Mouse (Mus musculus): ENCODE results near the gene Mogs. TPM values are rescaled to one million over a fixed set of nuclear protein-coding genes. Genes with fewer than 3 reads are reported as not detected.

The Mogs gene
- polyA plus RNA-seq, 1 experiment from 2014 or later = 56.3 TPM

DNA sequence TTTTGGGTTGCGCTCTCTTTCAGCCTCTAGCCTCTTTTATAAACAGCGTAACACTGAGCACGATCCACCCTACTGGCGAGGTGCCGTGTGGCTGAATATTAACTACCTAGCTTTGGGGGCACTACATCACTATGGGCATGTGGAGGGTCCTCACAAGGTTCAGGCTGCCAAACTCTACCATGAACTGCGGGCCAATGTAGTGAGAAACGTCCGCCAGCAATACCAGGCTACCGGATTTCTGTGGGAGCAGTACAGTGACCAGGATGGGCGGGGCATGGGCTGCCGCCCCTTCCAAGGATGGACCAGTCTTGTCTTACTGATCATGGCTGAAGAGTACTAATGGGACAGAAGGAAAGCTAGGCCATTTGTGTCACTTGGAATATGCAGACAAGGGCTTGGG lies 3.1 kb downstream of the Mogs start:
- H3K9ac ChIP-seq = no peak overlapping the region
- 80% methylated on average over 11 of the region's 11 CpGs for WGBS
- peaks cover 22% of the 10 kb centered on the region for H3K36me3 ChIP-seq
- no peaks in the 10 kb centered on the region for H3K9me3 ChIP-seq
- no peak overlapping the region for H3K4me3 ChIP-seq (replicated peaks)
- no peak for ATAC-seq
- no peaks in the 10 kb centered on the region for H3K27me3 ChIP-seq (replicated peaks)
- no peak overlapping the region for H3K4me2 ChIP-seq (replicated peaks)
- no peak overlapping the region for H3K27ac ChIP-seq
- peaks cover 48% of the 10 kb centered on the region for H3K4me1 ChIP-seq (replicated peaks)

GRCm38 (mm10) chr6:83118825-83119733 lies 3.8 kb downstream of the Mogs start:
- H3K27ac ChIP-seq = no peak overlapping the region
- no peak for ATAC-seq
- no peaks in the 10 kb centered on the region for H3K27me3 ChIP-seq (replicated peaks)
- H3K36me3 ChIP-seq = peaks cover 22% of the 10 kb centered on the region
- no peak overlapping the region for H3K4me3 ChIP-seq (replicated peaks)
- peak overlapping the region; percentile 5; the same call in 1 of the 2 replicates for H3K9ac ChIP-seq
- peaks cover 48% of the 10 kb centered on the region for H3K4me1 ChIP-seq (replicated peaks)
- H3K9me3 ChIP-seq = no peaks in the 10 kb centered on the region
- H3K4me2 ChIP-seq (replicated peaks) = peak overlapping the region; percentile 98; the same call in 1 of the 2 replicates
- WGBS = 80% methylated on average over 14 of the region's 14 CpGs

- Histone ChIP-seq H3K9ac (0 out of 2 replicates have a peak overlapping the region, but pooled peaks have one; percentile 5), H3K4me3 (replicated peaks) (no peak overlapping the region), H3K4me1 (replicated peaks) (peaks cover 54% of the 10 kb centered on the region), H3K4me2 (replicated peaks) (peak overlapping the region; percentile 98), H3K9me3 (no peaks in the 10 kb centered on the region), H3K27ac (0 out of 2 replicates have a peak overlapping the region, but pooled peaks have one; percentile 95), H3K36me3 (peaks cover 22% of the 10 kb centered on the region), H3K27me3 (replicated peaks) (no peaks in the 10 kb centered on the region)
- WGBS = 81% methylated on average over 7 of the region's 7 CpGs
- ATAC-seq = no peak
These were observed 4.4 kb downstream of the Mogs start for GRCm38 (mm10) chr6:83119734-83120051.

- peaks cover 51% of the 10 kb centered on the region for H3K4me1 ChIP-seq (replicated peaks)
- under 1% methylated on average over 38 of the region's 38 CpGs for WGBS
- no peaks in the 10 kb centered on the region for H3K9me3 ChIP-seq
These were observed 5.9 kb downstream of the Mogs start, which contains the start of gene Wbp1 for GRCm38 (mm10) chr6:83120930-83121862. Wbp1 (minus strand) TSS chr6:83121559.

GRCm38 (mm10) chr6:83121863-83122710 lies 6.8 kb downstream of the Mogs start:
- peak; percentile 53 for ATAC-seq
- H3K9ac ChIP-seq = peak overlapping the region; percentile 91
- peak overlapping the region; percentile 65 for H3K4me3 ChIP-seq (replicated peaks)
- peaks cover 19% of the 10 kb centered on the region for H3K36me3 ChIP-seq
- peak overlapping the region; percentile 98 for H3K4me2 ChIP-seq (replicated peaks)
- H3K4me1 ChIP-seq (replicated peaks) = peaks cover 42% of the 10 kb centered on the region
- WGBS = under 1% methylated on average over 52 of the region's 52 CpGs
- H3K27me3 ChIP-seq (replicated peaks) = no peaks in the 10 kb centered on the region
- no peaks in the 10 kb centered on the region for H3K9me3 ChIP-seq
- H3K27ac ChIP-seq = peak overlapping the region; percentile 97

More at GRCm38 (mm10) chr6:83120930-83121862, 5.9 kb downstream of the Mogs start, which contains the start of gene Wbp1:
- peak within 1 kb of the TSS; percentile 98 for H3K4me2 ChIP-seq (replicated peaks)
- ATAC-seq = peak; percentile 94
- H3K9ac ChIP-seq = peak within 1 kb of the TSS; percentile 91
- H3K36me3 ChIP-seq = peaks cover 22% of the 10 kb centered on the region
- peak within 1 kb of the TSS; percentile 65 for H3K4me3 ChIP-seq (replicated peaks)
- H3K27ac ChIP-seq = peak within 1 kb of the TSS; percentile 97
- no peaks in the 10 kb centered on the region for H3K27me3 ChIP-seq (replicated peaks)

GRCm38 (mm10) chr6:83122961-83123360 lies 7.7 kb downstream of the Mogs start:
- peaks cover 40% of the 10 kb centered on the region for H3K4me1 ChIP-seq (replicated peaks)
- WGBS = 87% methylated on average over 5 of the region's 5 CpGs
- H3K9me3 ChIP-seq = no peaks in the 10 kb centered on the region
- peaks cover 13% of the 10 kb centered on the region for H3K36me3 ChIP-seq
- peak overlapping the region; percentile 98 for H3K4me2 ChIP-seq (replicated peaks)
- no peak overlapping the region for H3K9ac ChIP-seq
- no peaks in the 10 kb centered on the region for H3K27me3 ChIP-seq (replicated peaks)
- no peak for ATAC-seq
- no peak overlapping the region for H3K27ac ChIP-seq
- H3K4me3 ChIP-seq (replicated peaks) = 0 out of 2 replicates have a peak overlapping the region, but pooled peaks have one; percentile 4

DNA sequence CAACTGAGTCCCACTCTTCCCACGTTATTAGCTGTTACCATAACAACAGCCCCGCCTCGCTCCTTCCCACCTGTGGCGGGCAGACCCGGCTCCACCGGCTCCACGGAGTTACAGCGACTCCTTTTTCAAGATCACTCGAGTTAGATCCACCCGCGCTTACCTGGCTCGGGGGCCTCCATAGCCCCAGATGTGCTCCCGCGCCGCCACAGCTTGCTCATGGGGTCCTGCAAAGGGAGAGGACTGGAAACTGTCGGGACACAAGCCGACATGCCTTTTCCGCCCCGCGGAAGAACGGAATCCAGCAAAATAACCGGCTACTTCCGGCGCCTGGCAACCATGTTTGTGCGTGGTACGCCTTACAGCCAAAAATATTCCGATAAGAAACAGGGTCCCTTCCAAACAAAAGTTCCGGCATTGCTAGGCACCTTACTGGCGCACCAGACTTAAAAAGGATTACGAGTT lies 9.6 kb downstream of the Mogs start:
- peak; percentile 21 for ATAC-seq
- Histone ChIP-seq H3K4me2 (replicated peaks) (peak overlapping the region; percentile 89), H3K27ac (no peak overlapping the region), H3K4me3 (replicated peaks) (peak overlapping the region; percentile 72), H3K9ac (peak overlapping the region; percentile 71), H3K27me3 (replicated peaks) (no peaks in the 10 kb centered on the region), H3K9me3 (no peaks in the 10 kb centered on the region), H3K4me1 (replicated peaks) (peaks cover 30% of the 10 kb centered on the region), H3K36me3 (no peaks in the 10 kb centered on the region)
- under 1% methylated on average over 30 of the region's 30 CpGs for WGBS

DNA sequence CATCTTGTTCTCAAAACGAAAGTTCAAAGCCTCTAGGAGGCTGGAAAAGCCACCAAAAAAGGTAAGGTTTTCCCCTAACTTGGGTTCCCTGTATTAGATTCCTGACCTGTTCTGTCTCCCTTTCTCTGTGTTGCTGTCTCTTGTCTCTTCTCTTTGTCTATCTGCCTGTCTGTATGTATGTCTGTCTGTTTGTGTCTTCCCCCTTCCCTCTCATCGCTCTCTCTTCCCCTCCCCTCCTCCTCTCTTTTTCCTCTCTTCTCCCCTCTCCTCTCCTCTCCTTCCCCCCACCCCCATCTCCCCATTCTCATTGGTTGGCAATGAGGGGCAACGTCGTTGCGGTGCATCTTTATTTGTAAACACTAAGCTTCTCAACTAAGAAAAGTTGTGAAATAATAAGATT lies 10.0 kb downstream of the Mogs start, which contains the start of gene Ino80b:
Ino80b (minus strand) TSS at position 101 of the 400 bp plus-strand sequence.
- Histone ChIP-seq H3K9me3 (no peaks in the 10 kb centered on the region), H3K27me3 (replicated peaks) (no peaks in the 10 kb centered on the region), H3K4me2 (replicated peaks) (peak within 1 kb of the TSS; percentile 89), H3K36me3 (no peaks in the 10 kb centered on the region), H3K9ac (peak within 1 kb of the TSS; percentile 71), H3K4me3 (replicated peaks) (peak within 1 kb of the TSS; percentile 72), H3K4me1 (replicated peaks) (peaks cover 25% of the 10 kb centered on the region), H3K27ac (no peak within 1 kb of the TSS)
- no peak for ATAC-seq
- WGBS = 18% methylated on average over 5 of the region's 5 CpGs

DNA sequence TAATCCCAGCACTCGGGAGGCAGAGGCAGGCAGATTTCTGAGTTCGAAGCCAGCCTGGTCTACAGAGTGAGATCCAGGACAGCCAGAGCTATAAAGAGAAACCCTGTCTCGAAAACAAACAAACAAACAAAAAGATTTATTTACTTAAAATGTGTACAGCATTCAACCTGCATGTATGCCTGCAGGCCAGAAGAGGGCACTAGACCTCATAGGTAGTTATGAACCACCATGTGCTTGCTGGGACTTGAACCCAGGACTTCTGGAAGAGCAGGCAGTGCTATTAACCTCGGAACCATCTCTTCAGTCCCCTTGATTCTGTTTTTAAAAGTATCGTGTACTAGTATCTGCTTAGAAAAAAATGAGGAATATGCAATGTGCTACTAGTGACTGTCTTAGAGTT lies 12.1 kb downstream of the Mogs start:
- Histone ChIP-seq H3K27me3 (replicated peaks) (no peaks in the 10 kb centered on the region), H3K4me2 (replicated peaks) (no peak overlapping the region), H3K9me3 (no peaks in the 10 kb centered on the region), H3K27ac (no peak overlapping the region), H3K9ac (no peak overlapping the region), H3K4me3 (replicated peaks) (no peak overlapping the region), H3K4me1 (replicated peaks) (peaks cover 14% of the 10 kb centered on the region), H3K36me3 (no peaks in the 10 kb centered on the region)
- 96% methylated on average over 5 of the region's 5 CpGs for WGBS
- ATAC-seq = no peak

GRCm38 (mm10) chr6:83131469-83132034 lies 16.3 kb downstream of the Mogs start:
- WGBS = 46% methylated on average over 6 of the region's 6 CpGs
- peak; percentile 74 for ATAC-seq
- H3K4me3 ChIP-seq (replicated peaks) = no peak overlapping the region

More at GRCm38 (mm10) chr6:83131469-83132034, 16.3 kb downstream of the Mogs start:
- Histone ChIP-seq H3K27me3 (replicated peaks) (no peaks in the 10 kb centered on the region), H3K9ac (no peak overlapping the region), H3K27ac (peak overlapping the region; percentile 85), H3K36me3 (no peaks in the 10 kb centered on the region), H3K4me1 (replicated peaks) (peaks cover 21% of the 10 kb centered on the region), H3K9me3 (no peaks in the 10 kb centered on the region), H3K4me2 (replicated peaks) (peak overlapping the region; percentile 47)
